Mouse (Mus musculus) erythroblast, adult 5-6 weeks (primary cell): ENCODE results near the gene Krtdap. TPM values are rescaled to one million over a fixed set of nuclear protein-coding genes. Genes with fewer than 3 reads are reported as not detected.
A peak's percentile ranks its signal among the peaks of the same experiment; 100 is the strongest.
"Not testable (repeated sequence)": the region's sequence is repeated elsewhere in the genome, so short reads cannot be mapped to it uniquely, and the experiment has no call there.

Source experiments
- ATAC-seq: replicated peaks from 2 replicates; pipeline ENCODE4 v1.8.0; 2016; ENCODE audit warnings: moderate number of reproducible peaks, mild to moderate bottlenecking, moderate TSS enrichment, inconsistent platforms; ENCODE audit not compliant: poor library complexity, low FRiP score, severe bottlenecking
- total RNA-seq, 2 experiments: library from RNA; stranded (forward) in 1 of 2; stranded (reverse) in 1 of 2; fragments of 150-400 nt in 1 of 2; fragments of 200-764, 138-1000 nt in 1 of 2; gene quantifications; 2 replicates each; pipeline versions ENCODE4 v1.2.3 to v1.2.4; 2015 to 2017; ENCODE audit warnings: low replicate concordance in 2 of 2

Gene Krtdap
- total RNA-seq, 2 experiments from 2014 or later, result not detected

GRCm38 (mm10) chr7:30785154-30785553 is 2.5 kb upstream of the Krtdap start:
- ATAC-seq, result no peak

- no peak for ATAC-seq
These were observed 1.8 kb upstream of the Krtdap start for GRCm38 (mm10) chr7:30785721-30786546.

GRCm38 (mm10) chr7:30790141-30790540 is 2.4 kb downstream of the Krtdap start:
- ATAC-seq, result no peak

- no peak for ATAC-seq
These were observed 4.2 kb downstream of the Krtdap start for GRCm38 (mm10) chr7:30791921-30792320.

- no peak for ATAC-seq
These were observed 7.2 kb downstream of the Krtdap start for GRCm38 (mm10) chr7:30794921-30795320.

GRCm38 (mm10) chr7:30796790-30797189 is 9.1 kb downstream of the Krtdap start:
- no peak for ATAC-seq

- no peak for ATAC-seq
These were observed 13.0 kb downstream of the Krtdap start for GRCm38 (mm10) chr7:30800653-30801052.

- no peak for ATAC-seq
These were observed 15.6 kb downstream of the Krtdap start for GRCm38 (mm10) chr7:30803256-30803655.

- no peak for ATAC-seq
These were observed 16.5 kb downstream of the Krtdap start for GRCm38 (mm10) chr7:30804026-30804715.

- peak; percentile 46 for ATAC-seq
These were observed 18.2 kb downstream of the Krtdap start for GRCm38 (mm10) chr7:30805924-30806323.

- ATAC-seq, result no peak
These were observed 22.6 kb downstream of the Krtdap start for GRCm38 (mm10) chr7:30810319-30810718.

GRCm38 (mm10) chr7:30811757-30812290 is 24.1 kb downstream of the Krtdap start:
- ATAC-seq, result no peak

- no peak for ATAC-seq
These were observed 24.7 kb downstream of the Krtdap start for GRCm38 (mm10) chr7:30812291-30812807.

GRCm38 (mm10) chr7:30820131-30820530 is 32.4 kb downstream of the Krtdap start:
- no peak for ATAC-seq

GRCm38 (mm10) chr7:30820854-30821445 is 33.3 kb downstream of the Krtdap start:
- ATAC-seq, result no peak

- ATAC-seq, result no peak
These were observed 33.8 kb downstream of the Krtdap start for GRCm38 (mm10) chr7:30821532-30821931.

- no peak for ATAC-seq
These were observed 36.0 kb downstream of the Krtdap start, which contains the start of gene Ffar2 for GRCm38 (mm10) chr7:30823675-30824074. Gene Ffar2 (minus strand): TSS chr7:30823775.

GRCm38 (mm10) chr7:30824306-30824705 is 36.6 kb downstream of the Krtdap start:
- no peak for ATAC-seq

- no peak for ATAC-seq
These were observed 39.0 kb downstream of the Krtdap start for GRCm38 (mm10) chr7:30826660-30827059.

- not testable (repeated sequence) for ATAC-seq
These were observed 41.2 kb downstream of the Krtdap start for GRCm38 (mm10) chr7:30828871-30829270.
